Mouse (Mus musculus): ENCODE data around the gene Ezr.
"Not testable (repeated sequence)": the region's sequence is repeated elsewhere in the genome, so short reads cannot be mapped to it uniquely, and the experiment has no call there.

DNA sequence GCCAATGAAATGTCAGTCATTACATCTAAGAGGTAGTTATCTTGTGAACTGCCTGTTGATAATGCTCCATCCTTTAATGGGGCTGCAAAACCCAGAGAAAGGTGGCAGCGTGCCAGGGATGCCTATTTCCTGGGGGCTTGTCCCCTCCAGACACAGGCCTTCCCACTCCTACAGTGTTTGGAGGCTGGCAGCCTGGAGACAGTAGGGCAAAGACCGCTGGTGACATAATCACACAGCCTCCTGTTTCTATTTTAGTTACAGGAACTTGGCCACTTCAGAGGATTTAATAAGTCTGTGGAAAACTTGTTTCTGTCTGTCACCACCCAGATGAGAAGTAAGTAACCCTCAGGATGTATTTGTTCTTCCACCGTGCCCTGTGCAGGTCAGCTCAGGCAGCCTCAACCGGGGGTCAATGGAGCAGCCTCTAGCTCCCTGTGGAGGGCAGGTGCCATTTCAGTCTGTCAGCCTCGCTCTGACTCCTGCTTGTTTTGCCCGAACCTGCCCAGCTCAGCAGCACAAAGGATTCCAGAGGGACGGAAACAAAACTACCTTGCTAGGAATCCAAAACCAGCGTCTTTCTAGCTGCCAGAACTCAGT lies 79.9 kb downstream of the Ezr start:
- not testable (repeated sequence) for TF ChIP-seq POLR2A (IDR thresholded peaks at IDR 0.05; ENCODE audit: insufficient read length, low read depth); USF1 (IDR thresholded peaks at IDR 0.05; ENCODE audit: low read depth); TCF3 (IDR thresholded peaks at IDR 0.05; ENCODE audit: insufficient read length, low read depth)
